Mouse (Mus musculus) neural tube, embryonic 15.5 days (tissue): ENCODE measurements around the gene Gm11060. TPM values are rescaled to one million over a fixed set of nuclear protein-coding genes. Genes with fewer than 3 reads are reported as not detected.

ENCODE experiments used
- ATAC-seq: fragments of 200-750 bp; cut with Nextera tagmentation; 2 replicates; pipeline ENCODE4 v1.8.0; 2017; ENCODE audit warnings: mild to moderate bottlenecking, moderate TSS enrichment, moderate library complexity; ENCODE audit not compliant: low FRiP score
- H3K27ac ChIP-seq: fragments of 300-500 bp; sonication (generic); replicated peaks from 2 replicates; pipeline ENCODE4 v1.5.1; 2015; ENCODE audit warnings: mild to moderate bottlenecking, inconsistent platforms
- H3K27me3 ChIP-seq: fragments of 300-500 bp; sonication (generic); replicated peaks from 2 replicates; pipeline ENCODE4 v1.6.1; 2015; ENCODE audit warnings: inconsistent platforms
- H3K36me3 ChIP-seq: fragments of 300-500 bp; sonication (generic); 2 replicates; pipeline ENCODE4 v1.6.1; 2015; ENCODE audit warnings: inconsistent platforms
- H3K4me1 ChIP-seq: fragments of 300-500 bp; sonication (generic); 2 replicates; pipeline ENCODE4 v1.6.1; 2015; ENCODE audit warnings: inconsistent platforms
- H3K4me2 ChIP-seq: fragments of 300-500 bp; sonication (generic); 2 replicates; pipeline ENCODE4 v1.6.1; 2015; ENCODE audit warnings: inconsistent platforms, mild to moderate bottlenecking, moderate library complexity
- H3K4me3 ChIP-seq: fragments of 300-500 bp; sonication (generic); replicated peaks from 2 replicates; pipeline ENCODE4 v1.5.1; 2015; ENCODE audit warnings: mild to moderate bottlenecking, inconsistent platforms
- H3K9ac ChIP-seq: fragments of 300-500 bp; sonication (generic); replicated peaks from 2 replicates; pipeline ENCODE4 v1.6.1; 2015; ENCODE audit warnings: mild to moderate bottlenecking, inconsistent platforms
- H3K9me3 ChIP-seq: fragments of 300-500 bp; sonication (generic); replicated peaks from 2 replicates; pipeline ENCODE4 v1.6.1; 2016; ENCODE audit warnings: inconsistent platforms
- WGBS: fragments of 180-500 bp; shearing (Covaris S2); methylation state at CpG from one replicate; pipeline ENCODE4 v1.1.7; 2015; ENCODE audit warnings: mixed read lengths; 5-methylcytosine and 5-hydroxymethylcytosine counted together
- polyA plus RNA-seq: library from polyadenylated mRNA; unstranded; fragments of >200 nt; fragmentation: Nextera tagmentation; extraction: Ambion mirVana; gene quantifications from 2 replicates; pipeline ENCODE4 v1.2.1, GENCODE M21; 2015

Gm11060 gene
- not detected in 2 replicates for polyA plus RNA-seq

- no peak within 1 kb of the TSS for H3K4me3 ChIP-seq
- H3K27me3 ChIP-seq, result 0 out of 2 replicates have a peak, but pooled peaks cover 2% of the 10 kb centered on the region
- no peak within 1 kb of the TSS for H3K4me2 ChIP-seq
- no peak within 1 kb of the TSS for H3K27ac ChIP-seq
- no peaks in the 10 kb centered on the region for H3K36me3 ChIP-seq
- 88% methylated on average over 2 of the region's 2 CpGs for WGBS
- H3K9me3 ChIP-seq, result no peaks in the 10 kb centered on the region
- ATAC-seq, result no peak
- peaks cover 25% of the 10 kb centered on the region for H3K4me1 ChIP-seq
- H3K9ac ChIP-seq, result no peak within 1 kb of the TSS
These were observed at the start of gene Gm11060 for GRCm38 (mm10) chr2:105091718-105092117. Gene Gm11060, plus strand, starts transcription at chr2:105092018.

GRCm38 (mm10) chr2:105043152-105043551 lies 48.7 kb upstream of the Gm11060 start:
- no peaks in the 10 kb centered on the region for H3K36me3 ChIP-seq
- no peak overlapping the region for H3K4me3 ChIP-seq
- H3K27ac ChIP-seq, result no peak overlapping the region
- H3K4me1 ChIP-seq, result no peaks in the 10 kb centered on the region
- no peak overlapping the region for H3K9ac ChIP-seq
- H3K4me2 ChIP-seq, result no peak overlapping the region
- WGBS, result 23% methylated on average over 4 of the region's 4 CpGs
- ATAC-seq, result no peak
- no peaks in the 10 kb centered on the region for H3K27me3 ChIP-seq
- H3K9me3 ChIP-seq, result no peaks in the 10 kb centered on the region

GRCm38 (mm10) chr2:105048301-105048700 lies 43.5 kb upstream of the Gm11060 start:
- Histone ChIP-seq H3K27me3 (no peaks in the 10 kb centered on the region), H3K9ac (no peak overlapping the region), H3K27ac (no peak overlapping the region), H3K4me2 (no peak overlapping the region), H3K4me3 (no peak overlapping the region), H3K36me3 (no peaks in the 10 kb centered on the region), H3K4me1 (no peaks in the 10 kb centered on the region), H3K9me3 (no peaks in the 10 kb centered on the region)
- ATAC-seq, result no peak
- 60% methylated on average over 1 of the region's 1 CpGs for WGBS

- Histone ChIP-seq H3K4me1 (no peaks in the 10 kb centered on the region), H3K4me2 (no peak overlapping the region), H3K27me3 (no peaks in the 10 kb centered on the region), H3K27ac (no peak overlapping the region), H3K9ac (no peak overlapping the region), H3K4me3 (no peak overlapping the region), H3K36me3 (no peaks in the 10 kb centered on the region), H3K9me3 (no peaks in the 10 kb centered on the region)
- no peak for ATAC-seq
- WGBS, result 79% methylated on average over 1 of the region's 1 CpGs
These were observed 36.3 kb upstream of the Gm11060 start for GRCm38 (mm10) chr2:105055529-105055928.

GRCm38 (mm10) chr2:105058577-105059116 lies 33.2 kb upstream of the Gm11060 start:
- Histone ChIP-seq H3K4me3 (no peak overlapping the region), H3K9me3 (no peaks in the 10 kb centered on the region), H3K27me3 (0 out of 2 replicates have a peak, but pooled peaks cover 4% of the 10 kb centered on the region), H3K9ac (no peak overlapping the region), H3K36me3 (no peaks in the 10 kb centered on the region), H3K4me2 (no peak overlapping the region), H3K4me1 (no peaks in the 10 kb centered on the region), H3K27ac (no peak overlapping the region)
- ATAC-seq, result no peak
- WGBS, result 84% methylated on average over 7 of the region's 7 CpGs

- 50% methylated on average over 7 of the region's 7 CpGs for WGBS
- no peak overlapping the region for H3K4me2 ChIP-seq
- no peak overlapping the region for H3K27ac ChIP-seq
- no peaks in the 10 kb centered on the region for H3K36me3 ChIP-seq
- H3K4me3 ChIP-seq, result no peak overlapping the region
- H3K27me3 ChIP-seq, result 0 out of 2 replicates have a peak, but pooled peaks cover 4% of the 10 kb centered on the region
- H3K4me1 ChIP-seq, result no peaks in the 10 kb centered on the region
- no peak for ATAC-seq
- no peaks in the 10 kb centered on the region for H3K9me3 ChIP-seq
- no peak overlapping the region for H3K9ac ChIP-seq
These were observed 29.0 kb upstream of the Gm11060 start for GRCm38 (mm10) chr2:105062741-105063372.

GRCm38 (mm10) chr2:105072496-105072895 lies 19.3 kb upstream of the Gm11060 start:
- WGBS, result 88% methylated on average over 4 of the region's 4 CpGs
- ATAC-seq, result no peak
- H3K4me3 ChIP-seq, result no peak overlapping the region
- H3K4me2 ChIP-seq, result no peak overlapping the region
- H3K9me3 ChIP-seq, result no peaks in the 10 kb centered on the region
- no peak overlapping the region for H3K9ac ChIP-seq
- no peaks in the 10 kb centered on the region for H3K27me3 ChIP-seq
- no peaks in the 10 kb centered on the region for H3K36me3 ChIP-seq
- H3K27ac ChIP-seq, result no peak overlapping the region
- no peaks in the 10 kb centered on the region for H3K4me1 ChIP-seq

- no peak overlapping the region for H3K27ac ChIP-seq
- H3K4me2 ChIP-seq, result no peak overlapping the region
- H3K27me3 ChIP-seq, result no peaks in the 10 kb centered on the region
- ATAC-seq, result no peak
- H3K36me3 ChIP-seq, result no peaks in the 10 kb centered on the region
- H3K9me3 ChIP-seq, result no peaks in the 10 kb centered on the region
- no peak overlapping the region for H3K4me3 ChIP-seq
- WGBS, result 46% methylated on average over 4 of the region's 4 CpGs
- no peaks in the 10 kb centered on the region for H3K4me1 ChIP-seq
- no peak overlapping the region for H3K9ac ChIP-seq
These were observed 17.6 kb upstream of the Gm11060 start for GRCm38 (mm10) chr2:105074196-105074595.

GRCm38 (mm10) chr2:105075809-105076208 lies 16.0 kb upstream of the Gm11060 start:
- Histone ChIP-seq H3K9ac (no peak overlapping the region), H3K4me2 (no peak overlapping the region), H3K27me3 (no peaks in the 10 kb centered on the region), H3K4me1 (no peaks in the 10 kb centered on the region), H3K36me3 (no peaks in the 10 kb centered on the region), H3K4me3 (no peak overlapping the region), H3K9me3 (no peaks in the 10 kb centered on the region), H3K27ac (no peak overlapping the region)
- ATAC-seq, result no peak
- WGBS, result 58% methylated on average over 5 of the region's 5 CpGs

- ATAC-seq, result no peak
- Histone ChIP-seq H3K27me3 (0 out of 2 replicates have a peak, but pooled peaks cover 2% of the 10 kb centered on the region), H3K4me2 (no peak overlapping the region), H3K9me3 (no peaks in the 10 kb centered on the region), H3K36me3 (no peaks in the 10 kb centered on the region), H3K27ac (no peak overlapping the region), H3K4me3 (no peak overlapping the region), H3K4me1 (no peaks in the 10 kb centered on the region), H3K9ac (no peak overlapping the region)
- WGBS, result 73% methylated on average over 7 of the region's 7 CpGs
These were observed 14.7 kb upstream of the Gm11060 start for GRCm38 (mm10) chr2:105077151-105077550.

- H3K4me1 ChIP-seq, result no peaks in the 10 kb centered on the region
- WGBS, result 35% methylated on average over 9 of the region's 9 CpGs
These were observed 9.5 kb upstream of the Gm11060 start for GRCm38 (mm10) chr2:105082256-105082790.

GRCm38 (mm10) chr2:105084035-105084434 lies 7.8 kb upstream of the Gm11060 start:
- H3K27me3 ChIP-seq, result 0 out of 2 replicates have a peak, but pooled peaks cover 2% of the 10 kb centered on the region
- H3K4me3 ChIP-seq, result no peak overlapping the region
- H3K27ac ChIP-seq, result no peak overlapping the region
- H3K4me2 ChIP-seq, result no peak overlapping the region
- H3K36me3 ChIP-seq, result no peaks in the 10 kb centered on the region
- WGBS, result 80% methylated on average over 4 of the region's 4 CpGs
- no peak overlapping the region for H3K9ac ChIP-seq
- no peak for ATAC-seq
- H3K4me1 ChIP-seq, result peaks cover 7% of the 10 kb centered on the region
- H3K9me3 ChIP-seq, result no peaks in the 10 kb centered on the region

More at GRCm38 (mm10) chr2:105082256-105082790, 9.5 kb upstream of the Gm11060 start:
- no peaks in the 10 kb centered on the region for H3K9me3 ChIP-seq
- no peak overlapping the region for H3K4me2 ChIP-seq
- H3K9ac ChIP-seq, result no peak overlapping the region
- ATAC-seq, result no peak
- H3K27ac ChIP-seq, result no peak overlapping the region
- 0 out of 2 replicates have a peak, but pooled peaks cover 2% of the 10 kb centered on the region for H3K27me3 ChIP-seq
- no peaks in the 10 kb centered on the region for H3K36me3 ChIP-seq
- H3K4me3 ChIP-seq, result no peak overlapping the region
